ENCODE assay signal across 20 mouse cellular contexts in genomic region chr11:4423818-4424217, GRCm38 (mm10). TPM values are rescaled to one million over a fixed set of nuclear protein-coding genes. Genes with fewer than 3 reads are reported as not detected.
"Had no signal": no experiment of that assay in that cellular context is flagged by ENCODE, and none has a peak within 500 bp of the region (broad histone marks: within the 10 kb centered on the region; RNA-seq: fewer than 3 reads in every experiment).

No protein-coding gene starts in this region.

- H3K36me3 ChIP-seq: limb, embryonic 10.5 days; liver, embryonic 12.5 days; midbrain, embryonic 15.5 days; stomach, embryonic 15.5 days had no signal

- H3K9ac ChIP-seq: liver, embryonic 12.5 days; lung, embryonic 14.5 days; midbrain, embryonic 15.5 days; stomach, embryonic 15.5 days had no signal

- H3K4me2 ChIP-seq: liver, embryonic 12.5 days; lung, embryonic 14.5 days; midbrain, embryonic 11.5 days; midbrain, embryonic 15.5 days; stomach, embryonic 15.5 days had no signal

- ATAC-seq: liver, embryonic 12.5 days; midbrain, embryonic 15.5 days had no signal

- H3K4me3 ChIP-seq: left cerebral cortex, adult 2 months; limb, embryonic 10.5 days; liver, embryonic 12.5 days; midbrain, embryonic 15.5 days; stomach, embryonic 15.5 days had no signal

- H3K27me3 ChIP-seq: liver, embryonic 12.5 days; stomach, embryonic 15.5 days had no signal

- H3K27ac ChIP-seq: left cerebral cortex, adult 2 months; limb, embryonic 10.5 days; liver, embryonic 12.5 days; midbrain, embryonic 15.5 days; stomach, embryonic 15.5 days had no signal

- H3K4me1 ChIP-seq: limb, embryonic 10.5 days; liver, embryonic 12.5 days; midbrain, embryonic 15.5 days; stomach, embryonic 15.5 days had no signal

- DNase-seq: kidney, adult 11 months; kidney, adult 9 months; kidney, postnatal 10 days; kidney, postnatal 4 days; lung, embryonic 14.5 days; lung, postnatal 10 days; lung, postnatal 4 days; right cerebral cortex, adult 18-20 months; right cerebral cortex, postnatal 4 days; spleen, adult 18-20 months had no signal

RNA-seq across cellular contexts. Expression of gene Hormad2, which starts 17.1 kb away (rescaled TPM):
- total RNA-seq: layer of hippocampus, postnatal 14 days; left cerebral cortex, adult 2 months; left cerebral cortex, postnatal 14 days; monocyte, adult 5-6 weeks had no signal
- polyA plus RNA-seq: midbrain, embryonic 15.5 days; neural tube, embryonic 14.5 days had no signal
